Mouse (Mus musculus): ENCODE data around the gene Gm11011.

- TF ChIP-seq GATA1 (IDR thresholded peaks at IDR 0.05; ENCODE audit: low read length) = no peak
- TF ChIP-seq TAL1 (IDR thresholded peaks at IDR 0.05; ENCODE audit: low read length) = no peak
Observed at GRCm38 (mm10) chr2:169599591-169599990, 12.0 kb upstream of the Gm11011 start.

Data from erythroblast, embryonic 14.5 days (primary cell).